Mouse (Mus musculus) embryonic facial prominence, embryonic 11.5 days (tissue): Measurements from ENCODE around the gene Marcks. TPM values are rescaled to one million over a fixed set of nuclear protein-coding genes. Genes with fewer than 3 reads are reported as not detected.

Experiments
- ATAC-seq: fragments of 200-750 bp; cut with Nextera tagmentation; replicated peaks from 2 replicates; pipeline ENCODE4 v1.8.0; 2017; ENCODE audit warnings: low read depth; ENCODE audit not compliant: insufficient number of reproducible peaks, low FRiP score, low TSS enrichment
- DNase-seq: peaks from one replicate; pipeline ENCODE4 v3.0.0-alpha.2; 2015; ENCODE audit warnings: low spot score
- H3K27ac ChIP-seq: fragments of 300-500 bp; sonication (generic); replicated peaks from 2 replicates; pipeline ENCODE4 v1.5.1; 2014; ENCODE audit warnings: mild to moderate bottlenecking, low read depth, low read length, control low read depth
- H3K27me3 ChIP-seq: fragments of 300-500 bp; sonication (generic); 2 replicates; pipeline ENCODE4 v1.6.1; 2014; ENCODE audit warnings: mild to moderate bottlenecking, low read length, moderate library complexity, mixed read lengths; ENCODE audit not compliant: control insufficient read depth, insufficient read depth
- H3K36me3 ChIP-seq: fragments of 300-500 bp; sonication (generic); replicated peaks from 2 replicates; pipeline ENCODE4 v1.6.1; 2014; ENCODE audit warnings: low read depth, mild to moderate bottlenecking, low read length, moderate library complexity, mixed read lengths; ENCODE audit not compliant: control insufficient read depth, insufficient read depth
- H3K4me1 ChIP-seq: fragments of 300-500 bp; sonication (generic); 2 replicates; pipeline ENCODE4 v1.6.1; 2014; ENCODE audit warnings: low read length, mixed read lengths; ENCODE audit not compliant: control insufficient read depth, insufficient read depth
- H3K4me2 ChIP-seq: fragments of 300-500 bp; sonication (generic); 2 replicates; pipeline ENCODE4 v1.6.1; 2014; ENCODE audit warnings: low read depth, mild to moderate bottlenecking, control low read depth, low read length, moderate library complexity
- H3K4me3 ChIP-seq: fragments of 300-500 bp; sonication (generic); 2 replicates; pipeline ENCODE4 v1.5.1; 2014; ENCODE audit warnings: low read depth, low read length, control low read depth
- H3K9ac ChIP-seq: fragments of 300-500 bp; sonication (generic); replicated peaks from 2 replicates; pipeline ENCODE4 v1.6.1; 2014; ENCODE audit warnings: mild to moderate bottlenecking, control low read depth, low read length
- H3K9me3 ChIP-seq: fragments of 300-500 bp; sonication (generic); replicated peaks from 2 replicates; pipeline ENCODE4 v1.6.1; 2016; ENCODE audit warnings: mild to moderate bottlenecking, low read length, inconsistent platforms, mixed read lengths; ENCODE audit not compliant: control insufficient read depth
- WGBS: fragments of 180-500 bp; shearing (Covaris S2); extraction: QIAGEN DNeasy Blood & Tissue Kit; methylation state at CpG from one replicate; pipeline ENCODE4 v1.1.7; 2014; 5-methylcytosine and 5-hydroxymethylcytosine counted together
- polyA plus RNA-seq: library from polyadenylated mRNA; unstranded; fragments of >200 nt; fragmentation: Nextera tagmentation; extraction: Ambion mirVana; gene quantifications from 2 replicates; pipeline ENCODE4 v1.2.1, GENCODE M21; 2014

Gene Marcks
- polyA plus RNA-seq, result 300 and 341 TPM in 2 replicates

GRCm38 (mm10) chr10:37138778-37139442, at the start of gene Marcks:
TSS of gene Marcks (minus strand) at chr10:37138920.
- H3K27ac ChIP-seq, result peak within 1 kb of the TSS; percentile 99
- WGBS, result under 1% methylated on average over 39 of the region's 39 CpGs
- no peaks in the 10 kb centered on the region for H3K4me1 ChIP-seq
- no peaks in the 10 kb centered on the region for H3K27me3 ChIP-seq
- peaks cover 8% of the 10 kb centered on the region for H3K36me3 ChIP-seq
- DNase-seq (peak; percentile 96), ATAC-seq (peak; percentile 40)
- H3K9me3 ChIP-seq, result no peaks in the 10 kb centered on the region
- peak within 1 kb of the TSS; percentile 99 for H3K9ac ChIP-seq
- H3K4me3 ChIP-seq, result peak within 1 kb of the TSS; percentile 99
- H3K4me2 ChIP-seq, result peak within 1 kb of the TSS; percentile 75

DNA sequence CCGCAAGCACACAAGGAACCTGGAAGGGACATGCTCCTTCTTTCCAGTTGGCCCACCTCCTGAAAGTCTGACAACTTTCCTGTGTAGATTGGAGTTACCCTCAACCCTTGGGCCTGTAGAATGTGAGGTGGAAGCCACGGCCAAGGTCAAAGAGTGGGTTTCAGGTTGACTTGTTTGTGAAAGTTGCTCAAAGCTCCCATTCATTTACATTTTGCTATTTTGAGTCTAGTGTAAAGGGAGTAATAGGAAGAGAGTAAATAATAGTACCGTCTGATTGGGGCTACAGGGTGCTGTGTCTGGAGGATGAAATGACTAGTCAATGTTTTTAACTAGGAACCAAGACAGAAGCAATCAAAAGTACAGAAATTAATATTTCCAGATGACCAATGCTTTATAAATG, 38.4 kb upstream of the Marcks start:
- no peaks in the 10 kb centered on the region for H3K9me3 ChIP-seq
- no peak overlapping the region for H3K9ac ChIP-seq
- WGBS, result 91% methylated on average over 3 of the region's 3 CpGs
- H3K36me3 ChIP-seq, result no peaks in the 10 kb centered on the region
- no peak overlapping the region for H3K4me3 ChIP-seq
- ATAC-seq, result no peak
- H3K4me1 ChIP-seq, result no peaks in the 10 kb centered on the region
- no peak overlapping the region for H3K4me2 ChIP-seq
- H3K27ac ChIP-seq, result no peak overlapping the region
- DNase-seq, result no peak
- no peaks in the 10 kb centered on the region for H3K27me3 ChIP-seq

DNA sequence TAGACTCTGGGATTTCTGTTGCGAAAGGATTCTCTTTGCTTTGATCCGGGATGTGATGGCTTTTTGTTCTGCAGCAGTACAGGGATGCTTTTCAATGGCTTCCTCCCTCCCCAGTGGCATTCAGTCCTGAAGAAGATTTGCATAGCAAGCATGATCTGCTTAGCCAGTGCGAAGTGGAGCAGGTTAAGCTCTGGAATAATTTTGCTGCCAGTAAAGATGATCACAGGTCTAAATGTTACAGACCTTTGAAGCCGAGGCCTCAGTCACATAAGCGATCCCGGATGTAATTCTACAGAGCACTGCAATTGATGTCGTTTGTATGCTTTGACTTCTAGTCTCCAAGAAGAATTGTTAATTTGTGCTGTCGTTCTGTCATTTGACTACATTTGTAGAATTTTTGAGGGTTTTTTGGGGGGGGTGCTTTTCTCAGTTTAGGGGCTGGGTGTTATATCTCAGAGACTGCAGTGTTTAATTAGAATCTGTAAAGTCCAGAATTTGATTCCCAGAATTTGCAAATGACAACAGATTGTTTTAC, 33.8 kb upstream of the Marcks start:
- DNase-seq (no peak), ATAC-seq (no peak)
- no peak overlapping the region for H3K27ac ChIP-seq
- H3K4me2 ChIP-seq, result no peak overlapping the region
- no peak overlapping the region for H3K4me3 ChIP-seq
- H3K36me3 ChIP-seq, result no peaks in the 10 kb centered on the region
- WGBS, result 58% methylated on average over 8 of the region's 8 CpGs
- no peaks in the 10 kb centered on the region for H3K27me3 ChIP-seq
- H3K9ac ChIP-seq, result no peak overlapping the region
- H3K9me3 ChIP-seq, result no peaks in the 10 kb centered on the region
- no peaks in the 10 kb centered on the region for H3K4me1 ChIP-seq

DNA sequence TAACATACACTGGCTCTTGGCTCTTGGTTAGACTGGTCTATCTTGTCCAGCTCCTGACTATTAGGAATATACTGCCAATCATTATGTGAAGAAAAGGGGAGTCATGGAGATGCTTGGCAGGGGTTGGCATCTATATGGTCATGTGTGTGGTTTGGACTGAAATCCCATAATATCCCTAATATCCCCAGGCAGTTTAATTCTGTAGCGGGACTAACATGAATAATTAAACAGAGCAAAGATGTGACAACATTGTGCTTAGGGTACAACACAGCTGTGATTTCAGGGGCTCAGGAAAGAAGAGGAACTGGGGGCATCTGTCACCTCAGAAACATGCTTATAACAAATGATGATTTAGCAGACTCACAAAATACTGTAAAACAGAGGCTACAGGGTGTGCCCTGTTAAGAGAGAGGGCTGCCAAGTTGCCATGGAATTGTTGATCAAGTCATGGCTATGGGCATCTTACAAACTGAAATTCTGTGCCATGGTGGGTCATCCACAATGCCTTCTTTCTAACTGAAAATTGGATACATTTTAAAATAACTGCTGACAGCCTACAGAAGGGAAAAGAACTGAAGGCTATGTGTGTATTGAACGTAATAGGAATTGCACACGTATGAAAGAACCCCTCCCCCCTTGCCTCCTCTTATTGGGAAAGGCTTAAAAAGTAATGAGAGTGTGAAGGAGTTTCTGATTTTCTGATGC, 33.1 kb upstream of the Marcks start:
- Histone ChIP-seq H3K9me3 (no peaks in the 10 kb centered on the region), H3K4me3 (no peak overlapping the region), H3K9ac (no peak overlapping the region), H3K27me3 (no peaks in the 10 kb centered on the region), H3K4me1 (no peaks in the 10 kb centered on the region), H3K4me2 (no peak overlapping the region), H3K36me3 (no peaks in the 10 kb centered on the region), H3K27ac (no peak overlapping the region)
- no peak for DNase-seq
- ATAC-seq, result 0 out of 2 replicates have a peak, but pooled peaks have one; percentile 9
- 78% methylated on average over 3 of the region's 3 CpGs for WGBS

DNA sequence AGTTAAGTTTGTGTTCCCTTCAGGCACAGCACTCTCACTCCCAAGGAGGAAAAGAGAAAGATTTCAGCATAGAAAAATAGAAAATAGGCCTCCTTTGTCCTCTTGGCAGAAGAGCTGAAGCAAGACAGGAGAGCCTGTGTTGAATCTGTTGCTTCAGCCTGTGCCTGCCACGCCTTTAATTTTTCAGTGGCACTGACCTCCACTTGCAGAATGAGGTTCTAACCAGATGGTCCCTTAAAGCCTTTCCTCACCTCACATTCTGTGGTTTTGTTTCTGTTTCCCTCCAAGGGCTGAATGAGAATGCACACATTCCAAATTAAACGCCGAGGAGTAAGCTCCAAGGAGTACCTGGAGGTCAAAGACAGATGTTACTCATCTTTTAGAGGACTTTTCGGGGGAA, 32.2 kb upstream of the Marcks start:
- Histone ChIP-seq H3K27ac (no peak overlapping the region), H3K4me3 (no peak overlapping the region), H3K36me3 (no peaks in the 10 kb centered on the region), H3K4me1 (no peaks in the 10 kb centered on the region), H3K9ac (no peak overlapping the region), H3K4me2 (no peak overlapping the region), H3K9me3 (no peaks in the 10 kb centered on the region), H3K27me3 (no peaks in the 10 kb centered on the region)
- ATAC-seq, result no peak
- WGBS, result 65% methylated on average over 4 of the region's 4 CpGs
- DNase-seq, result no peak

DNA sequence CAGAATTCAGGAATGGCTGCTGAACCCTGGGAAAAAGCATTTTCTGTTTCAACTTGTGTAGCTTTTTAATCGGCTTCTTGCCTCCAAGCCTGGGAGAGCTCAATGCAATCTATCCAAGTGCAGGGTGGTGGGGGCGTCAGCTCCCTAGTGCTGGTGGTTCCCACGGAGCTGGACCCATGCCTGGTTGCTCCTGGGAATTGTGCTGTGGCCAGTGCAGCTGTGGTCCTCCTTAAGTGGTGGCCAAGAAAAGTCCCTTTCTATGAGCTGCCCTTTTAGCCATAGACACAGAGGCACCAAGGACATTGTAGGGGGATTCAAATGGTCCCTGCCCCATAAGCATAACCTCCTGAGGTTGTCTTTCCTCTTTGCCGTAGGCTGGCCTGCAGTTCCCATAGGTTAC, 31.7 kb upstream of the Marcks start:
- Histone ChIP-seq H3K9ac (no peak overlapping the region), H3K4me1 (no peaks in the 10 kb centered on the region), H3K4me3 (no peak overlapping the region), H3K9me3 (no peaks in the 10 kb centered on the region), H3K4me2 (no peak overlapping the region), H3K36me3 (no peaks in the 10 kb centered on the region), H3K27ac (no peak overlapping the region), H3K27me3 (no peaks in the 10 kb centered on the region)
- DNase-seq (no peak), ATAC-seq (no peak)
- 63% methylated on average over 4 of the region's 4 CpGs for WGBS

- Histone ChIP-seq H3K4me1 (no peaks in the 10 kb centered on the region), H3K27ac (no peak overlapping the region), H3K9ac (no peak overlapping the region), H3K27me3 (no peaks in the 10 kb centered on the region), H3K4me2 (no peak overlapping the region), H3K36me3 (no peaks in the 10 kb centered on the region), H3K9me3 (no peaks in the 10 kb centered on the region), H3K4me3 (no peak overlapping the region)
- ATAC-seq (no peak), DNase-seq (no peak)
- 80% methylated on average over 2 of the region's 2 CpGs for WGBS
These were observed 28.8 kb upstream of the Marcks start for GRCm38 (mm10) chr10:37167527-37167926.

GRCm38 (mm10) chr10:37159731-37160130, 21.0 kb upstream of the Marcks start:
- no peaks in the 10 kb centered on the region for H3K4me1 ChIP-seq
- H3K4me3 ChIP-seq, result no peak overlapping the region
- no peaks in the 10 kb centered on the region for H3K36me3 ChIP-seq
- H3K9ac ChIP-seq, result no peak overlapping the region
- H3K9me3 ChIP-seq, result no peaks in the 10 kb centered on the region
- no peaks in the 10 kb centered on the region for H3K27me3 ChIP-seq
- no peak overlapping the region for H3K27ac ChIP-seq
- 84% methylated on average over 3 of the region's 3 CpGs for WGBS
- H3K4me2 ChIP-seq, result no peak overlapping the region
- ATAC-seq (no peak), DNase-seq (no peak)
